Mouse (Mus musculus) intestine, embryonic 15.5 days (tissue): ENCODE results near the gene Zdhhc14. TPM values are rescaled to one million over a fixed set of nuclear protein-coding genes. Genes with fewer than 3 reads are reported as not detected.

Source experiments
- polyA plus RNA-seq: library from polyadenylated mRNA; unstranded; fragments of >200 nt; fragmentation: Nextera tagmentation; extraction: Ambion mirVana; gene quantifications from 2 replicates; pipeline ENCODE4 v1.2.1, GENCODE M21; 2015

Zdhhc14 gene
- polyA plus RNA-seq, 1 experiment from 2014 or later, result 2.5 TPM

Other genes starting within 250 kb of the Zdhhc14 start
- not detected in 2 replicates for gene Ldhal6b, start 73.8 kb upstream of the Zdhhc14 start, polyA plus RNA-seq
- gene Tmem242, start 52.3 kb upstream of the Zdhhc14 start, polyA plus RNA-seq, result 114 and 124 TPM in 2 replicates